Mouse (Mus musculus) T-helper 2 cell (primary cell): ENCODE measurements around the gene T2.

Experiments
- in situ Hi-C: fragments of 300-600 bp; cut with MboI, MseI; formaldehyde crosslinking; loops from one replicate; pipeline ENCODE4 v1.15.1; 2025; ENCODE audit warnings: high pct_unique_total_duplicates

Gene T2

DNA sequence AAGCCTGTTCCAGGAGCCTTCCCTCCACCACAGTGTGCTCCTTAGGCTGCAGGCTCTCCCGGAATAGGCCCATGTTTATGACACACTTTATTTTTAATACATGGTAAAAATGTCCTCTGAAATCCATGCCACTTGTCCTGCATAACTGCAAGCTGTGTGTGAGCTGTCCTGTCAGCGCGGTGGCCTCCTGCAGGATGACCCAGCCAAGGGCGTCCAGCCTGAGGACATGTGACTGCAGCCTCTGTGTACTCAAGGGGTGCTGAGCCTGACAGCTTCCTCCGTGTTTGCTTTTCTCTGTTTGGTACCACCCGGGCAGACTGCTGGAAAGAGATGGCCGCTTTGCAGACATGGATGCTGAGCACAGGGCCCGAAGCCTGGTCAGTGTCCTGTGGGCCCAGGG, 61.1 kb downstream of the T2 start:
- in situ Hi-C loops, result no loop called here

DNA sequence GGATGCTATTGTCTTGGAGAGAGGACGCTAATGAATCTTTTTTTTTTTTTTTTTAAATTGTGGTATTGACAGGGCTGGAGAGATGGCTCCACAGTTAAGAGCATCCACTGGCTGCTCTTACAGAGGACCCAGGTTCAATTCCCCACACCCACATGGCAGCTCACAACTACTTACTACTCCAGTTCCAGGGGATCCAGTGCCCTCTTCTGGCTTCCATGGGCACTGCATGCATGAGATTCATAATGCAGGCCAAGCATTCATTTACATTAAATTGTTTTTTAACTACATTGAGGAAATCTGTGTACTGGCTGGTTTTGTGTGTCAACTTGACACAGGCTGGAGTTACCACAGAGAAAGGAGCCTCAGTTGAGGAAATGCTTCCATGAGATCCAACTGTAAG, 64.9 kb downstream of the T2 start:
- in situ Hi-C loops, result no loop called here

DNA sequence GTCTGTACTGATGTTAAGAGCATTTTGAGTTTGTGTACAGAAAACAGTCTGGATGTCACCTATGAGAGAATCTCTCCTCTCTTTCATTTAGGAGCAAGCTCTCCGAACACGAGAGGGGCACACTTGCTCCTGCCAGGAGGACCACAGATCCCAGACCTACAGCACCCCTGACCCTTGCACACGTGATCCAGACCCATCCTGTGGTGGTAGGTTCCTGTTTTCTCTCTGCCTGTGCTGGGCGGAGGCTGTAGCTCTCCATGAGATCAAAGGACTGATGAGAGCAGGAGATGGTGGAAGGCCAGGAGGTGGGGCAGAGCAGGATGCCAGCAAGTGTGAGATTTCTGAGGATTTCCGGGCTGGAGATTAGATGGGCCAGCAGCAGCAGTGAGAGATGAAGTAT, 65.7 kb downstream of the T2 start:
- in situ Hi-C loops, result no loop called here

DNA sequence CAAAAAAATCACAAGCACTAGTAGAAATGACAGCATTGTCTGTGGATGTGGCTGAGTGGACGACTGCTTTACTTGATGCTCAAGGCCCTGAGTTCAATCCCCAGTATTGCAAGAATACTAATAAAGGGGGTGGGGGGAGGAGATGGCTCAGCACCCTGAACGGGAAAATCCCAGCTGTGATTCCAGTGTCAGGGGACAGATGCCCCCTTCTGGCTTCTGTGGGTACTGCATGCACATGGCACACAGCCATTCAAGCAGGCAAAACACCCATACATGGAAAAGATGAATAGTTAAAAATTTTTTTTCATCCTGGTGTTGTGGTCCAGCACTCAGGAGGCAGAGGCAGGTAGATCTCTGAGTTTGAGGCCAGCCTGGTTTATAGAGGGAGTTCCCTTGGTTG, 67.5 kb downstream of the T2 start:
- in situ Hi-C loops, result no loop called here

DNA sequence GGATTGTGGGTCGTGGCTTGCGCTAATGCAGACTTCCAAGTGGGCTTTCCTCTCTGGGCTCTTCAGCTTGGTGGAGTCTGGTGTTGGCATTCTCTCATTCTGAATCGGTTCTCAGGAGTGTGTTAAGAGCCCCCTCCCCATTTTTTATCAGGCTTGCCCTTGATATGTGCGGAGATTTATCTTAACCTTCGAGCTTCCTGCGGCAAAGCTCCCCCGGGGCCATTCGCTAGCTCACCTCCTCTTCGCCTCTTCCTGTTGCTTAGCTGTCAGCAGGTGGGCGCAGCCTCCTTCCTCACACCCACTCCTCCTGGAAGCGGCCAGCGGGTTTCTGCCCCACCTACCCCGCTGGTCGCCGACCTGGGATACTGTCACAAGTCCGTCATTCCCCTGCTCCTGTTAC, 73.6 kb downstream of the T2 start:
- in situ Hi-C loops, result no loop called here

DNA sequence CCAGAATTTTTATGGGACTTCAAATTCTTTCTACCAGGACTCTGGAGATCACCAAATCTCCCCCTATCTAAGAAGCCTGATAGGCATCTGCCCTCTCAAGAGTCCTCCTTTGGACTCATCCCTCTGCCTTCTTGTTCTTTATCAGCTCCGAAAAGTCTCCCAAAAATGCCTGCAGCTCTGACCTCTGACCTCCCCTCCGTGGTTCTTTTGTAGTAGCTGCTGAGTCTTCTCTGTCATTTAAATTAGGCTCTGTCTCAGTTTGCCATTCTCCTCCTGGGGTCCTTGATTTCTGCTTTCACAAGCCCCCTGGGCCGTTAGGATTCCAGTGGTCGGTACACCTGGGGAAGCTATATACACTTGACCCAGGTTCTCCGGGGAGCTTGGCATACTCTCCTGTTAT, 74.1 kb downstream of the T2 start:
- in situ Hi-C loops, result no loop called here

DNA sequence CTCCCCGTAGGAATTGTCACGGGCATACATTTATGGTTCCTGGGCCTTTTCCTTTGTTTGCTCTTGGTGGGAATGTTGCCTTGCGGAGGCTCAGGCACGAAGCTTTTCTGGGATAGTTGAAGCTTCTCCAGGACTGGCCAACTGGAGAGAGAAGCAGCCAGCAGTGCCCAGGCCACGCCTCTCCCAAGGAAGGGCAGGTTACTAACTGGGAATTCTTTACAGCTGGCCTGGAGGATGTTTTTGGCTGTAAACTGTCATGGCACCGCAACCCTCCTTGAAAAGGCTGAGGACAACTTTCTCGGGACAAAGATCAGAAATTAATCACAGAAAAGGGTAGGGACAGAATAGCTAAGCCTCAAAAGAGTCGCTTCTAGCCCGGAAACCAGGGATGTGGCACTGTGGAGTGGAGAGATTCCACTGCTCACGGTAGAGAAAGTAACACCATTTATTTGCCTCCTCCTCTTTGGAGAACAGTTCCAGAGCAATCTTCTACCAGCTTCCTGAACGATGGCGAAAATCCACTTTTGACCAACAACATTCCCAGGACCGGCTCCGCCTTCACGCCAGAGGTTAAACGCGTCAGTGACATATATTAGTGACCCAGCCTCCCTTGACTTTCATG, 76.5 kb downstream of the T2 start:
- in situ Hi-C loops, result no loop called here

DNA sequence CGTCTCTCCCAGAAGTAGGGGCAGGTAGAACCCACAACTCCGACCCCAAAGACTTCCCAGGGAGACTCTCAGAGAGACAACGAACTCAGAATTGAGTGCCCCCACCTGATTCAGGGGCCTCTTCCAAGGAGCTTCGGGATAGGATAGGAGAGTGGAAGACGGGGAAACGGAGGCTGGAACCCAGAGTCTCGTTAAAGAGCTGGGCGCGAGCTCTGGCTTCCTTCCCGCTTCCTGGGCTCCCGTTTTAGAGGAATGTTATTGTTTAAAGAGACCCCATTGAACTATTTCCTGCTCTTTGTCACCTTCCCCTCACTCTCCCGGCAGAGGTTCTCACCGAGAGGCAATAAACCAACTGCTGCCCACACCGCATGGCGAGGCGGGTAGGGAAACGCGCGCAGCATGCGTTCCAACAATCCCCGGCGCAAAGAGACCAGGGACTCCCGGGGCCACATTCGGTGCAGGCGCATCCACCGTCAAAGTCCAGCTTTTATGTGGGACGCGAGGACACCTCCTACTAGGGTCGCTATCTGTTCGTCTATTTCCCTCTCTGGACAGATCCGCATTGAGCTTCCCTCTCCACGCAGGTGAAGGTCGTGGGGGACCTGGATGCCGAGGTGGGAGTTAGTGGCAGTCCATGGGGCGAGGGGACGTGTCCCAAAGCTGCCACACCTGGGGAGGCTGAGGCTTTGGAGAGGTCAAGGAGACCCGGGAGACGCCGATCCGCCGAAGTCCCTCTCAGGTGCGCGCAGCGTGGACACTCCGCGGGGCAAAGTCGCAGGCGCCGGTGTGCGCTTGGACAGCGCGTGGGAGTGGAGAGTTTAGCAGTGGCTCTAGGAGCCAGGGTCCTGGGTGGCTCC, 77.6 kb downstream of the T2 start:
- in situ Hi-C loops, result no loop called here

DNA sequence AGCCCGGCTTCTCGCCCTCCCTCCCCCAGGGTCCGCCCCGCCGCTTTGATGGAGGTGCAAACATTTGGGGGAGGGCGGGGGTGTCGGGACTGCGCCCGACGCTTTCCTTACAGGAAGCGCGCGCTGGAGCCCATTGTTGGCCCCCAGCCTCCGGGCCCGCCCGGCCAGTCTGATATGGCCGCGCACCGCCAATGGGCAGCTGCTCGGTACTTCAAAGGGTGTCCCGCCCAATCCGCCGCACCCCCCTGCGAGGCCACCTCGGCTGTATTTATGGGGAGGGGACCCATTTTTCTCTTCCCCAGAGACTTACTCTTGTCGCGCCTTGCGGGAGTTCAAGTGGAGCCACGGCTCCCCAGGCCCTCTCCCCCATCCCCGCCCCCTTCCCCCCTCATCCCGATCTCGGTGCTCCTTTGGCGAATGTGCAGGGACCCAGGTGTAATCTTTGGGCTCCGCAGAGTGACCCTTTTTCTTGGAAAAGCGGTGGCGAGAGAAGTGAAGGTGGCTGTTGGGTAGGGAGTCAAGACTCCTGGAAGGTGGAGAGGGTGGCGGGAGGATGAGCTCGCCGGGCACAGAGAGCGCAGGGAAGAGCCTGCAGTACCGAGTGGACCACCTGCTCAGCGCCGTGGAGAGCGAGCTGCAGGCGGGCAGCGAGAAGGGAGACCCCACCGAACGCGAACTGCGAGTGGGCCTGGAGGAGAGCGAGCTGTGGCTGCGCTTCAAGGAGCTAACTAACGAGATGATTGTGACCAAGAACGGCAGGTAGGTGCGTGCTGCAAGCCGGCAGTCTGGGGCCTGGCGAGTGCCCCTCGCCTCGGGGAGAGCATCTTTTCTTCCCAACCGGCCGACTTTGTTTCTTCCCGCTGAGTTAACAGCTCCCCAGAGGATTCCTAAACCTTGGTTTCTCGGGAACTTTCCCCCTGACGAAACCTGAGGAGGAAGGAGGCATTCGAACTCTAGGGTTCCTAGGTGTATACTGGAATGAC, 78.5 kb downstream of the T2 start, which contains the start of gene T:
Gene T (plus strand): TSS at position 446 of the 983 bp plus-strand sequence.
- in situ Hi-C loops, result no loop called here

DNA sequence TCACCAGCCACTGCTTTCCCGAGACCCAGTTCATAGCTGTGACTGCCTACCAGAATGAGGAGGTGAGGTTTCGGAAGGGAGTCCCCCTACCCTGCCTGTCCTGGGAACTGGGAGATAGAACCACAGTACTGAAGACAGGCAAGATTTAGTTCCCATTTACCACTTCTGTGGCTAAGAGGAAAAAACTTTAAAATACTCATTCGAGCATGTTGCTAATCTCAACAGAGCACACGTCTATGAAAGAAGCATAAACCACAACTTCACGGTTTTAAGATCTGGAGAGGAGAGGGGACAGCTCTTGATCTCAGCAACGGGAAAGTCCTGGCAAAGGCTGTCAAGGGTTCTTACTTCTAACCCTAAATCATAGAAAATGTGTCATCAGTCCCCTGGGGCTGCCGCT, 80.4 kb downstream of the T2 start:
- in situ Hi-C loops, result no loop called here

DNA sequence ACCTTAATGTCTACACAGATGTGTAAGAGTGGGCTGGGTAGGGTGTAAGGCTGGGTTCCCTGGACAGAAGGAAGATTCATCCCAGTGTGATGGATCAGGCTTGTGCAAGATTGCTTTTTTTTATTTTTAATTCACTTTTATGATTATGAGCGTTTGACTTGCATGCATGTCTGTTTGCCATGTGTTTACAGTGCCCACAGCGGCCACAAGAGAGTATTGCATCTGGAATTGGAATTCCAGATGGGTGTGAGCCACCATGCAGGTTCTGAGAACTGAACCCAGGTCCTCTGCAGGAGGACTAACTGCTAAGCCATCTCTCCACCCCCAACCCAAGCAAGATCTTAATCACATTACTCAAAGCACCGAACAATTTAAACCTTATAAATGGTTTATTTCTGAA, 88.3 kb downstream of the T2 start:
- in situ Hi-C loops, result no loop called here

DNA sequence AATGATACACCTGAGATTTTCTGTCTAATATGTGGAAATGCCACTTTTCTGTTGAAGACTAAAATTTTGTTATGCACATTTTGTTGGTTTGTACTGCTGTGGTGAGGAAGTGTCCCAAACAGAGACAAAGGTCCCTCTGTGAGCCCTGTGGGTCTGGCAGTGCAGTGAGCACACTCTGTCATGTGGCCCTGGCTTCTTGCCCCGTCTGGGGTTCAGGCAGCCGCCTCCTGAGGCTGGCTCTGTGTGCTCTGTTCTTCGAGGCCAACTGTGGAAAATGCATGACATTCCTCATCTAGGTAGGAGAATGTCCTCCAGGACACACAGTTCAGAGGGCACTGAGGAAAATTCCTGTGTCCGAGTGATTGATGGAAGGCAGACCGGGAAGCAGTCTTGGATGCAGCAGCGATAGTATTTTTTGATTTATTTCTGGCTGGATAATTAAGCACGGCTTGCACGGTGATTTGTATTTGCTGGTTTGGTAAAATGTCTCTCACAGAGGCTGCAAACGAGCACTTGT, 91.9 kb downstream of the T2 start:
- in situ Hi-C loops, result no loop called here

DNA sequence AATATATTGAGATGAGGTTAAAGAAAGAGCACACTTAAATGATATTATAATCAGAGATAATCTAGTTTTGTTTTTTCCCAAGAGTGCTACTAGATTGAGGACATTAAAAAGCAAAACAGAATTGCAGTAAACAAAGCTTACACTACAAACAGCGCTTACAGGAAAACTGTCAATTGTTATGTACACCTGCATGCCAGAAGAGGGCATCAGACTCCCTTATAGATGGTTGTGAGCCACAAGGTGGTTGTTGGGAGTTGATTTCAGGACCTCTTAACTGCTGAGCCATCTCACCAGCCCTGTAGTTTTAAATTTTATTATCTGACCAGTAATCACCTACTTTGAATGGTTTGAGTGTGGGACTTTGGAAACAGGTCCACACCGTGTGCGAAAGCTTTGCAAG, 92.5 kb downstream of the T2 start:
- in situ Hi-C loops, result no loop called here

DNA sequence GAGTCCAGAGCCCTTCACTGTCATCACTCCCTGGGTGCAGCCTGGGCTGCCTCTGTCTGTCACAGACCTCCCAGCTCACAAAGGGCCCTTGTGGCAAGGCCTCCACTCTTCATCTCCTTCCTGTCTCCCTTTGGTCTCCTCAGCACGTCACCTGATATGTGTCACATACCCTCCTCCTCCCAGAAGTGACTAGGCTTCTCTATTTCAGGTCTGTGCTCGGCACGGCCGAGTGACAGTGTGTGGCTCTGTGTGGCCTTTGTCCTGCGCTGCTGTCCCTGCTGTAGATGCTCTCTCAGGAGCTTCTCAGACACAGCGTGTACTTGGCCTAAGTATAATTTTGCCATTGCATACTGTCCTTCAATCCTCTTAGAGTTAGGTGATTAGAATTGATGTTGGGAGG, 99.4 kb downstream of the T2 start:
- in situ Hi-C loops, result no loop called here

DNA sequence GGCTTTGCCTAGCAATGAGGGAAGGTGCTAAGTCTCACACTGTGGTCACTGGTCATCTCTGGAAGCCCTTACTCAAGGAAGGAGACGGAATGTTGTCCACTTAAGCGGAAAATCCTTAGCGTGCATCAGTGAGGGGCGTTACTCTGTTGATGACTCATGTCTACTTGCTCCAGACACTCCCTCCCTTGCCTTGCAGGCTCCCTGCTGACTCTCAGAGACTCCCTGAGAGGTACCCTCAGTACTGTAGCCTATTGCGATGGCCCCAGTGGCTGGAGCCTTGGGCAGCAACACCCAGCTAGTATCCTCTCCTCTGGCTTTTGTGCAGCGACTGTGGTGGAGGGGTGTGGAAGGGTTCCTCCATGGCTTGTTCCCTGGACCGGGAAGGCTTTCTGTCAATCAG, 99.8 kb downstream of the T2 start:
- in situ Hi-C loops, result no loop called here

DNA sequence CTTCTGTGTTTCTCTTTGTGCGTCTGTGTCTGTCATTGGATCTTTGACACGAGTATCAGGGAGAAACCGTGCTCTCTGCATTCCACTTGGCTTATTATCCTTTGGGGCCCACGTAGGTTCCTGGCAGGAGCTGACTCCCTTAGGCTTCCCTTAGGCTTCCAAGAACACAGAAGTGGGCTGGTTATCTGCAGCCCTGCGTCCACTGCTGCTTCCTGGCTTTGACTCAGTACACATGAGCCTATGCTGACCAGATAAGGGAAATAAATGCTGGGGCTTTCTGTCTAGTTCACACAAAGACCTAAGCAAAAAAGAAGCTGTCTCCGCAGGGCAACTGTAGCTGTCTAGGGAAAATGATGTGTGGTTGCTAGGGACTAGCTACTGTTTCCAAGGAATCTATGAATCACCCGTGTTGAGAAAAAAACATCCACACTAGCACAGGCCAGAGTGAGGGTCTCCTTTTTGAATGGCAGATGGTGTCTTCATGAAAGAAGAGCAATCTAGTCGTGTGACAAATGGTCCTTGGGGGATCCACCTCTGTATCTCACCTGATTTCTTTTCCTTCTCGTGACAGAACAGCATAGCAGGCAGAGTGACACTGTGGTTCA, 101.2 kb downstream of the T2 start:
- in situ Hi-C loops, result no loop called here

DNA sequence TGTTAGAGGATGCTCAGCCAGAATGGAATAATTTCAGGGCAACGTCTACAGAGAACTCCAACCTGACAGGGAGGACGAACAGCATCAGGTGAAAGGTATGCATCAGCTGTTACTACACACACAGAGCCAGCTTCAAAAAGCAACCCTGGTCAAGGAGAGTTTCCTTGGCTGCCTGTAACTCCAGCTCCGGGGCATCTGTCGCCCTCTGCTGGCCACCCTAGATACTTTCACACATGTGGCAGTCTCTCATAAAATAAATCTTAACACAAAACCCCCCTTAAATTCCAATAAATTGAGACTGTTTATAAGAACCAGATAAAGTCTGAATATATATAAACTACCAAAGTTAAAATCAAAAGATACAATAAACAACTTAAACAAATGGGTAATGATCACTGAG, 105.8 kb downstream of the T2 start:
- in situ Hi-C loops, result no loop called here

DNA sequence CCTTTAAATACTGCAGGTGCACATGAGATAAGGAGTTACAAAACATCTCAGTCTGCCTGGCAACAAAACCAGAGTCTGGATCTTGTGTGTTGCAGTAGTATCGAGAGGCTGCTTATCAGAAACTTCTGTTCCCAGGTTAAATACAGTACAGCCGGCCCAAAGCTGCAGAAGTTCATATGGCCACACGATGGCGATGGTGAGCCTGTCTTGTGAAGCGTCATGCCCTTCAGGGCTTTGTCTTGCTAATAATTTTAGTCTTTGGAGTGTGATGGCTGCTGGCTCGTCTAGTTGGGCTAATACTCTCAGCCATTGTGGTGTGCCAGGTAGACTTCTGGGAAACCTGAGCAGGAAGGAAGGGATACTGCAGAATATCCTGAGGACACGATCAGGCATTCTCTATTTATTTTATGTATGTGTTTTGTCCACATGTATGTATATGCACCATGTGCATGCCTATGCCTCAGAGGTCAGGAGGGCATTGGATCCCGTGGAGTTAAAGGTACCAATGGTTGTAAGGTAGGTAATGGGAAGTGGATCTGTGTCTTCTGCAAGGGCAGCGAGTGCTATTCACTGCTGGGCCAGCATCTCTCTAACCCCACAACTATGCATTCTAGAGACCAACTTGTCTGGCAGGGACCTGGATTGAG, 107.8 kb downstream of the T2 start:
- in situ Hi-C loops, result no loop called here

DNA sequence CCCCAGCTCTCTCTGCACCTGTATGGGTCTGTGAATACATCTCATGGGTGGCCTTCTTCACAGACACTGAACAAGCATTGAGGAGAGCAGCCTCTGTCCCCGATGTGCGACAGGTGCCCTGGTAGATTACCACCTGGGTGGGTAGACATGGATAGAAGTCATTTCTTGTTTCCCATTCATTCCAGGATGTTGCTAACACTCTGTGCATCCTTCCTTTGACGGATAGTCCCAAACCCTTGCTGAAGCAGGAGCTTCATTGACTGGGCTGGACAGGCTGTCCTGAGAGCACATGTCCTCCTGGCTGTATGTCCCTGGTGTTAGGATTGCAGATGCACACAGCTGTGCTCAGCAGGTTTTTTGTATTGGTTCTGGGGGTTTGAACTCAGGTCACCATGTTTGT, 112.0 kb downstream of the T2 start:
- in situ Hi-C loops, result loop anchor here (5.0 kb wide), 1 partner anchor 125 kb away; no protein-coding TSS in a partner anchor

DNA sequence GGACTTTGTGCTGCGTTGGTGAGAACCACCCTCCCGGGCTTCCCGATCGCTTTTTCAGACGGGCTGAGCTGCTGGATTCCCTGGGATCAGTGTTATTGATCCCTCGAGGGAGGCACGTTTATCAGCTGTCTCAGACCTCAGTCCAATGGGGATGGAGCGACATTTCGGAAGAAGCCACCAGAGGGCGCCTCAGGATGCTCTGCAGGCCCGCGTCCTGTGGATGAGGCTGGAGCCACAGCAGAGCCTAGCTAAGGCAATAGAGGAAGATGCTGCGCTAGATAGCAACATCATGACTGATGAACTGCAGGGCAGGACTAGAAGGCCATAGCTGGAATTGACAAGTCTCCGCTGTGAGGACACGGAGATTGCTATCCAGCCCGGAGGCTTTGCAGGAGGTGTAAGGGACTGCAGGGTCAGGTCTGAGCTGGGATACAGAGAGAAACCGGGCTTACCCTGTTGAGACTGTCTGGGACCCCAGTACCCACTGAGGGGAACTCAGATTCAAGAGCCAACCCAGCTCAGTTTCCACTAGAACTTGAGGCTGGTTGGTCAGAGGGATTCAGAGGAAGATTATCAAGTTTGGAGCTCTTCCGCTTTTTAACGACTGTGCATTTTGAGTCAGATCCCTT, 113.0 kb downstream of the T2 start:
- in situ Hi-C loops, result loop anchor here (5.0 kb wide), 1 partner anchor 123 kb away; no protein-coding TSS in a partner anchor
